Mouse (Mus musculus): Measurements from ENCODE around the gene Usp7. TPM values are rescaled to one million over a fixed set of nuclear protein-coding genes. Genes with fewer than 3 reads are reported as not detected.

Gene Usp7
- 84.2 TPM for polyA plus RNA-seq (2021)

DNA sequence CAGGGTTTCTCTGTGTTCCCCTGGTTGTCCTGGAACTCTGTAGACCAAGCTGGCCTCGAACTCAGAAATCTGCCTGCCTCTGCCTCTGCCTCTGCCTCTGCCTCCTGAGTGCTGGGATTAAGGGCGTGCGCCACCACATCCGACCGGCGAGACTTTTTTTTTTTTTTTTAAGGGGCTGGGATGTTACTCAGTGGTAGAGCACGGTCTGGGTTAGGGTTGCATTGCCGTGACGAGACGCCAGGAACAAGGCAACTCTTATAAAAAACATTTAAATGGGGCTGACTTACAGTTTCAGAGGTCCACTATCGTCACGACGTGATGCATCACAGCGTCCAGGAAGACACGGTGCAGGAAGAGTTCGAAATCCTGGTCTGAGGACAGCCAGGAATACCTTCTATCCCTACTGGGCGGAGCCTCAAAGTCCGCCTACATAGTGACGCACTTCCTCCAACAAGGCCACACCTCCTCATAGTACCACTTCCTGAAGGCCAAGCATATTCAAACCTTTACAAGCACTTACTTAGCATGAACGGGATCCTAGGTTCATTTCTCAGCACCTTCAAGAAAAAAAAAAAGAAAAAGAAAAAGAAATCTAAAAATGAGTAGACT is at the start of gene Usp7:
Usp7 (minus strand) TSS at position 360 of the 609 bp plus-strand sequence.
- DNase-seq (ENCODE audit: low read depth, low spot score) (no peak), ATAC-seq (no peak)
- ChIA-PET CTCF (interaction anchor here (1.0 to 1.6 kb wide), 2 partner anchors 14 to 56 kb away, joined by 3 read pairs; no protein-coding TSS in a partner anchor), POLR2A (no interaction called here)
- TF ChIP-seq CTCF (IDR thresholded peaks at IDR 0.05), result no peak
- in situ Hi-C loops (cut with MboI; ENCODE audit: low pct_unique_long_range_greater_than_20kb), result no loop called here
- H3K27me3 ChIP-seq, result no peaks in the 10 kb centered on the region

DNA sequence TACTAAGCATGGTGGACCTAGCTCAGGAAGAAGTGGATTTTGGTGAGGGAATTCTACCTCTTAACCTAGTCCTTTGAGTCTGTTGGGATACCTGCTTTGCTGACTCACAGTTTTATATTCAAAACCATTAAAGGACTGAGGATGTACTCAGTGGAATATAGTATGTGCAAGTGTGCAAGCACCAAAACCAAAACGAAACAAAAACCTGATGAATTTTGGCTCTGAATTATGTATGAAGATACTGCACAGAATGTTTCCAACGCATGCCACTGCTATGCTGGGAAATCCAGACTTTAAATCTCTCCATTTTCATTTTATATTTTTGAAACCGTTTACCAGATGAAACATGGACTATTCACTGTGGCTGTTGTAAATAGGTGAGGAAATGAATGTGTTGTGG is 48.4 kb upstream of the Usp7 start:
- in situ Hi-C loops (cut with MboI; ENCODE audit: low pct_unique_long_range_greater_than_20kb), result no loop called here
- POLR2A ChIA-PET, result no interaction called here
- CTCF ChIA-PET, result no interaction called here
- no peaks in the 10 kb centered on the region for H3K27me3 ChIP-seq
- no peak for DNase-seq (ENCODE audit: low read depth, low spot score)
- no peak for ATAC-seq
- TF ChIP-seq CTCF (IDR thresholded peaks at IDR 0.05), result no peak

DNA sequence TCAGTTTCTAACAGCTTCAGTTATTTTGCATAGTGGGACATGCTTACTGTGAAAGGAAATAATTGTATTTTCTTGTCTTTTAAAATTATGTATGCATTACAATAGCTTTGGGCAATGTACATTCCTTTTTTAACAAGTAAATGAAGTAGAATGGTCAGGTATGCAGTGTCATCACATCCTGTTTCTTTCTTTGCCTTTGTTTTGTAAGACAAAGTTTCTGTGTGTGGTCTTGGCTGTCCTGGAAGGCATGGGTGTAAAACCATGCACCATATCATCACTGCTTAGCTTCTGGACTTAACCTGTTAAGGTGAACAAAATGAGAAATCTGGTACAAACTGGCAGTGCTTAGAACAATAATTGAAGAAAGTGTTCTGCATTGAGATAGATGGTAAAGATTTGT is 46.8 kb upstream of the Usp7 start:
- POLR2A ChIA-PET, result interaction anchor here (0.6 to 0.8 kb wide), 2 partner anchors 15 to 20 kb away, joined by 3 read pairs; no protein-coding TSS in a partner anchor
- ATAC-seq (no peak), DNase-seq (ENCODE audit: low read depth, low spot score) (no peak)
- CTCF ChIA-PET, result interaction anchor here (1.1 kb wide), 1 partner anchor 9 kb away, joined by 4 read pairs; no protein-coding TSS in a partner anchor
- TF ChIP-seq CTCF (IDR thresholded peaks at IDR 0.05), result no peak
- H3K27me3 ChIP-seq, result no peaks in the 10 kb centered on the region
- in situ Hi-C loops (cut with MboI; ENCODE audit: low pct_unique_long_range_greater_than_20kb), result no loop called here

DNA sequence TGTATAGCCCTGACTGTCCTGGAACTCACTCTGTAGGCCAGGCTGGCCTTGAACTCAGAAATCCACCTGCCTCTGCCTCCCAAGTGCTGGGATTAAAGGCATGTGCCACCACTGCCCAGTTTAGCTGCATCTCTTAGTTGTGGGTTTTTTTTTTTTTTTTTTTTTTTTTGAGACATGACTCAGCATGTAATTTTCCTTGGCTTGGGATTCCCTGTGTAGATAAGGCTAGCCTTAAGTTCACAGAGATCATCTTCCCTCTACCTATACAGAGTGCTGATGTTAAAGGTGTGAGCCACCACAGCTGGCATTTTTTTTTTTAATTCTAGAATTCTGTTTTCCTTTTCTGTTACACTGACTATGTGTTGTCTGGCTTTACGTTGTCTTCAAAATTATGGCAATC is 45.5 kb upstream of the Usp7 start:
- ChIA-PET CTCF (interaction anchor here (1.1 to 1.3 kb wide), 3 partner anchors 11 to 26 kb away, joined by 3 to 4 read pairs (median 3); no protein-coding TSS in a partner anchor), POLR2A (no interaction called here)
- no peaks in the 10 kb centered on the region for H3K27me3 ChIP-seq
- ATAC-seq (no peak), DNase-seq (ENCODE audit: low read depth, low spot score) (no peak)
- in situ Hi-C loops (cut with MboI; ENCODE audit: low pct_unique_long_range_greater_than_20kb), result no loop called here
- no peak for TF ChIP-seq CTCF (IDR thresholded peaks at IDR 0.05)

DNA sequence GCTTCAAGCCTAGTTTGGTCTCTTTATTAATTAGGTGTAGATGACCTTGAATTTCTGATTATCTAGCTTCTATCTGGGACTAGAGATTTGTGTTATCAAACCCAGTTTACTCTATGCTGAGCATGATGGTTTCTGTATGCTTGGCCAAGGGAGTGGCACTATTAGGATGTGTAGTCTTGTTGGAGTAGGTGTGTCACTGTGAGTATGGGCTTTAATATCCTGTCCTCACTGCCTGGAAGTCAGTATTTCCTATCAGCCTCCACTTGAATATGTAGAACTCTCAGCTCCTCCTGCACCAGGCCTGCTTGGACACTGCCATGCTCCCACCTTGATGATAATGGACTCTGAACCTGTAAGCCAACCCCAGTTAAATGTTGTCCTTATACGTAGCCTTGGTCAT is 44.8 kb upstream of the Usp7 start:
- ATAC-seq (no peak), DNase-seq (ENCODE audit: low read depth, low spot score) (no peak)
- ChIA-PET CTCF (interaction anchor here (1.3 kb wide), 2 partner anchors 14 to 26 kb away, joined by 3 read pairs; no protein-coding TSS in a partner anchor), POLR2A (interaction anchor here (0.6 kb wide), 1 partner anchor 14 kb away, joined by 4 read pairs; no protein-coding TSS in a partner anchor)
- in situ Hi-C loops (cut with MboI; ENCODE audit: low pct_unique_long_range_greater_than_20kb), result no loop called here
- no peak for TF ChIP-seq CTCF (IDR thresholded peaks at IDR 0.05)
- no peaks in the 10 kb centered on the region for H3K27me3 ChIP-seq

DNA sequence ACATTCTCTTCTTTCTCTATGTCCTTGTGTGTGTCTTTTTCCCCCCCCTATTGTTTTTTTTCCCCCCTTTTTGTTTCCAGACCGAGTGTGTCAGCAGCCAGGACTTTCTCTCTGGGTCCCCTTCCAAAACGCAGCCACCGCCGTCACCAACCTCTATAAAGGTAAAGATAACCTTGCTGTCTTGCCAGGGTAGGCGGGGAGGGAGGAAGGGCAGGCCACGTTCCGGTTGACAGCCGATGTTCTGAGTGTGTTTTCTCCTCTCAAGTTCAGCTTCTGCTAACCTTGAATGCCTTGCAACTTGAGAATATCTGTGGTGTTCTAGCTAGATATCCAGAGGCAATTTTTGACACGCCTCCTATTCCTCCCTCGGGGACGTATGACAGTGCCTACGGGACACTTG is 39.1 kb upstream of the Usp7 start:
- ChIA-PET CTCF (interaction anchor here (1.1 to 1.3 kb wide), 2 partner anchors 10 to 39 kb away, joined by 3 to 4 read pairs; no protein-coding TSS in a partner anchor), POLR2A (interaction anchor here (0.6 to 1.4 kb wide), 5 partner anchors 11 to 432 kb away, joined by 3 to 5 read pairs (median 3); no protein-coding TSS in a partner anchor)
- DNase-seq (ENCODE audit: low read depth, low spot score) (no peak), ATAC-seq (no peak)
- no peaks in the 10 kb centered on the region for H3K27me3 ChIP-seq
- no peak for TF ChIP-seq CTCF (IDR thresholded peaks at IDR 0.05)
- in situ Hi-C loops (cut with MboI; ENCODE audit: low pct_unique_long_range_greater_than_20kb), result no loop called here

DNA sequence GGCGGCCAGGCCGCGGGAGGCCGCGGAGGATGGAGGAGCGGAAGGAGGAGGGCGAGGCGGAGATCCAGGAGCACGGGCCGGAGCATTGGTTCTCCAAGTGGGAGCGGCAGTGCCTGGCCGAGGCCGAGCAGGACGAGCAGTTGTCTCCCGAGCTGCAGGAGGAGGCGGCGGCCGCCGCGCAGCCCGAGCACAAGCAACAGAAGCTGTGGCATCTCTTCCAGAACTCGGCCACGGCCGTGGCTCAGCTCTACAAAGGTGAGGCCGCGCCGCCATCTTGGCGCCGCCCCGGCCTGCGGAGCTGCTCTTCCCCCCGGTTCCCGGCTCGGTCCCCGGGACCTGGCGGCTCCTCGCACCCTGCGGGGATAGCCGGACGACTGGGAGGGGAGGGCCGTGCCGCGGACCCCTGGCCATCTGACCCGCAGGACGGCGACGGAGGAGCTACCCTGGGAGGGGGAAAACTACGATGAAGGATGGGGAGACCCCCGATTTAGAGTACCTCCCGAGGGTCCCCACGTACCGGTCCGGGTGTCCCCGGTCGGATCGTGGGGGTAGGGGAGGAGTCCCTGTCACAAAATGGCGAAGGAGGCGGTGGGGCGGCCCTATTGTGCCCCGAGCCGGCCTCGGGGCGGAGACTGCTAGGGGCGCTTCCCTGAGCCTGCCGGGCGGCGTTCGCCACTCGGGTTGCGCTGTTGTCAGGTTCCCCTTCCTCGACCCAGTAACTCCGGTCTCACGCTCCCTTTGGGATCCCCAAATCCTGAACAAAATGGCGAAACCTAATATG is 38.5 kb upstream of the Usp7 start:
- DNase-seq (ENCODE audit: low read depth, low spot score) (no peak), ATAC-seq (peak; percentile 8)
- CTCF ChIA-PET, result interaction anchor here (1.3 kb wide), 1 partner anchor 11 kb away, joined by 4 read pairs; no protein-coding TSS in a partner anchor
- H3K27me3 ChIP-seq, result no peaks in the 10 kb centered on the region
- in situ Hi-C loops (cut with MboI; ENCODE audit: low pct_unique_long_range_greater_than_20kb), result no loop called here
- POLR2A ChIA-PET, result interaction anchor here (0.7 to 1.4 kb wide), 5 partner anchors 11 to 306 kb away, joined by 3 to 5 read pairs (median 3); no protein-coding TSS in a partner anchor
- no peak for TF ChIP-seq CTCF (IDR thresholded peaks at IDR 0.05)

DNA sequence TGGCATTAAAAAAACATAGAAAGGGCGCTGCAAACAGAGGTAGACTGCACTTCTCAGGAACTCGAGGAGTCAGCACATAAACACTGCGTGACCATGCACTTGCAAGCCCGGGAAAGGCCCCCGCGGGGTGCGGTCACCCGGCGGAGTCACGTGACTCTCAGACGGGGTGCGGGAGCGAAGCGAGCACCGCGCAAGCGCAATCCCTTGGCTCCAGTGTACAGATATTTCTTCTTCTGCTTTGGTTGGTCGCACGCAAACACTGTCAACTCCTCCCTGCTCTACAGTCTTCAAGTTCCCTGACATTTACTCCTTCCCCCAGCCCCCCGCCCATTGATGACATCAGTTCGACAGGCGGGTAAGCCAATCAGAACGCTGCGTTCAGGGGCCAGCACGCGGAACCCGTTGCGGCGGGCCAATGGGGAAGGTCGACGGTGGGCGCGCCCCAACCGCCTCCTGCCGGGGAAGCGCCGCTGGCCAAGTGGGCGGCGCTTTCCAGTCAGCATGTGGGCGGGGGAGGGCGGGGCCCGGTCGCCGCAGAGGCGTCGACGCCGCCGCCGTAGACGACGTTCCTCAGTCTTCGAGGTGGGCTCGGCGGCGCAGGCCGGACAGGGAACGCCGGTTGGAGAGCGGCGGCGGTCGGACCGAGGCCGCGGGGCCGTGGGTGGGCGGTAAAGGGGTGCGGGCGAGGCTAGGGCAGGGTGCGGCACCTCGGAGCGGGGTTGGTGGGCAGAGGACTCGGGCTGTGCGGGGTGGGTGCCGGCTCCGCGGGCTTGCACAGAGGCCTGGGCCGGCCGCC is 37.7 kb upstream of the Usp7 start, which contains the start of gene 1810013L24Rik:
1810013L24Rik (plus strand) TSS at position 537 of the 796 bp plus-strand sequence.
- ATAC-seq, result peak; percentile 94
- ChIA-PET POLR2A (interaction anchor here (1.1 to 1.4 kb wide), 2 partner anchors 12 to 18 kb away, joined by 3 to 5 read pairs; no protein-coding TSS in a partner anchor), CTCF (no interaction called here)
- no peak for TF ChIP-seq CTCF (IDR thresholded peaks at IDR 0.05)
- H3K27me3 ChIP-seq, result no peaks in the 10 kb centered on the region
- peak; percentile 92 for DNase-seq (ENCODE audit: low read depth, low spot score)
- in situ Hi-C loops (cut with MboI; ENCODE audit: low pct_unique_long_range_greater_than_20kb), result no loop called here

DNA sequence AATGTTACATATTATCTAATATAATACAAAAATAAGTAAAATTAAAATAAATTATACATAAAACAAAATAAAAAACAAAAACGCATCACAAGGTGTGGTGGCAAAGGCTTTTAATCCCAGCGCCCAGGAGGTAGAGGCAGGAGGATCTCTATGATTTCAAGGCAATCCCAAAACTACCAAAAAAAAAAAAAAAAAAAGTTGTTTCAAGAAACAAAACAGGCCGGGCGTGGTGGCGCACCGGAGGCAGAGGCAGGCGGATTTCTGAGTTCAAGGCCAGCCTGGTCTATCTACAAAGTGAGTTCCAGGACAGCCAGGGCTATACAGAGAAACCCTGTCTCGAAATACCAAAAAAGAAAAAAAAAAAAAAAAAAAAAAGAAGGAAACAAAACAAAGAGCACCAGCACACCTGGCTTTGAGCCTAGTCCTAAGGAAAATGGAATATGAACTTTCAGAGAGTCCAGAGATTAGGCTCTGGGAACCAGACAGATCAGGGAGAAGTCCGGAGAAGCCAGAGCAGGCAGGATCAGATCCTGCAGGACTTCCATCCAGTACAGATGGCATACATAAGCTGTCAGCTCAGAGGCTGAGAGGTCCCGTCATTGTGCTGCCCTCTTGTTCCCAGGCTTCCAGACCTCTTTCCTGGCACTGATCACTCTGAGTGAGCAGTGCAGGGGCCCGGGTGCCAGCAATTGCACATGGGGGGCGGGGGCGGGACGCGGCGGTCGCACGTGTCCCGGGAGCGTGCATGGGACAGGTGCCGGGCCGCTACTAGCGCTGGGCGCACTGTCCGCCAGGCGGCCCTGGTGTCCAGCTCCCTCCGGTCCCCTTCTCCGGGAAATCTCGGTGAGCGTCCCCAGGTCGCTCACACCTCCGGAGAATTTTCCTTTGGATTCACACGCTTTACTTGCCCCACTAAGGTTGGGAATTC is 36.8 kb upstream of the Usp7 start:
- H3K27me3 ChIP-seq, result no peaks in the 10 kb centered on the region
- in situ Hi-C loops (cut with MboI; ENCODE audit: low pct_unique_long_range_greater_than_20kb), result no loop called here
- DNase-seq (ENCODE audit: low read depth, low spot score) (no peak), ATAC-seq (peak; percentile 49)
- CTCF ChIA-PET, result no interaction called here
- POLR2A ChIA-PET, result no interaction called here
- TF ChIP-seq CTCF (IDR thresholded peaks at IDR 0.05), result no peak

Data from Patski (cell line).